Comparison of ENCODE assay signal across 15 mouse cellular contexts in the genomic region with DNA sequence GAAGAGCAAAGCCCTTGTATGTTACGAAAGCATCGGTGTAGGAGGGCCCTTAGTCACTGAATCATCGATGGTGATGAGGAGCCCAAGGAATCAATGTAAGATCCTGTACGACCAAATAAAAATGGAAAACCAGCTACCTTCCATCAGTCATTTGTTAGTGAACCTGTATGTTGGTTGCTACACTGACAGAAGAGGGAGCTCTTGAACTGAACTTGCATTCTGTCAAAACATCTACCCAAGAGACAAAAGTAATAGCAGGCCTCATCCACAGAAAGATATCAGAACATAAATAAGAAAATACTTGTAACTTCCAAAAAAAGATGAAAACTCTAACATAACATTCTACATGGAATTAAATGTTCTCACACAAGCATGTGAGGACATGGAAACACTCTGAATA. TPM values are rescaled to one million over a fixed set of nuclear protein-coding genes. Genes with fewer than 3 reads are reported as not detected.
DNase-seq lines count a peak whose midpoint lies in the region; ATAC-seq and TF ChIP-seq lines count a peak whose summit lies in the region.
"Had no signal": no experiment of that assay in that cellular context is flagged by ENCODE, and none has a peak within 500 bp of the region (broad histone marks: within the 10 kb centered on the region; RNA-seq: fewer than 3 reads in every experiment).

No protein-coding gene starts in this region.

- H3K79me2 ChIP-seq in CH12.LX (replicated peaks; ENCODE audit: control insufficient read depth, extremely low read depth, insufficient read depth, poor library complexity, severe bottlenecking), result no peaks in the 10 kb centered on the region

- H3K36me3 ChIP-seq in limb, embryonic 14.5 days (ENCODE audit: control insufficient read depth, insufficient read depth, low read length), result no peaks in the 10 kb centered on the region
- no peaks in the 10 kb centered on the region for H3K36me3 ChIP-seq in limb, embryonic 10.5 days
- no peaks in the 10 kb centered on the region for H3K36me3 ChIP-seq in CH12.LX (replicated peaks in 1 of 2; ENCODE audit: control insufficient read depth in 1 of 2, insufficient read depth in 1 of 2, low read length in 1 of 2)
- H3K36me3 ChIP-seq in embryonic facial prominence, embryonic 14.5 days (ENCODE audit: control insufficient read depth, insufficient read depth, low read length), result no peaks in the 10 kb centered on the region
- H3K36me3 ChIP-seq: forebrain, embryonic 12.5 days; lung, embryonic 15.5 days had no signal

- dilution Hi-C loops in CH12.LX (cut with MboI; ENCODE audit: extremely low pct_ligation_motif_present, extremely low pct_unique_long_range_greater_than_20kb, low sequenced_read_pairs), result no loop called here

- no peak overlapping the region for H3K4me2 ChIP-seq in limb, embryonic 14.5 days (replicated peaks; ENCODE audit: low read depth, low read length, severe bottlenecking)
- no peak overlapping the region for H3K4me2 ChIP-seq in CH12.LX (ENCODE audit: insufficient read depth, low read depth, poor library complexity, severe bottlenecking)
- no peak overlapping the region for H3K4me2 ChIP-seq in embryonic facial prominence, embryonic 14.5 days (ENCODE audit: low read depth, low read length)
- H3K4me2 ChIP-seq: forebrain, embryonic 12.5 days; lung, embryonic 15.5 days had no signal

- H3K4me1 ChIP-seq in limb, embryonic 14.5 days (ENCODE audit: control insufficient read depth, insufficient read depth, low read length), result no peaks in the 10 kb centered on the region
- H3K4me1 ChIP-seq in limb, embryonic 10.5 days, result no peaks in the 10 kb centered on the region
- H3K4me1 ChIP-seq in CH12.LX (ENCODE audit: control insufficient read depth in 1 of 2, insufficient read depth in 2 of 2), result no peaks in the 10 kb centered on the region
- no peaks in the 10 kb centered on the region for H3K4me1 ChIP-seq in embryonic facial prominence, embryonic 14.5 days (ENCODE audit: control insufficient read depth, insufficient read depth, low read length)
- H3K4me1 ChIP-seq: forebrain, embryonic 12.5 days; lung, embryonic 15.5 days had no signal

- no peak for TF ChIP-seq POLR2A in limb, embryonic 14.5 days (IDR thresholded peaks at IDR 0.05; ENCODE audit: borderline replicate concordance, extremely low read depth, insufficient read depth, insufficient read length)
- no peak for TF ChIP-seq POLR2A in CH12.LX (IDR thresholded peaks at IDR 0.05; ENCODE audit: low read depth, low read length)

- H3K9me3 ChIP-seq in limb, embryonic 14.5 days (ENCODE audit: control insufficient read depth, low read length), result no peaks in the 10 kb centered on the region
- H3K9me3 ChIP-seq in limb, embryonic 10.5 days (replicated peaks), result no peaks in the 10 kb centered on the region
- no peaks in the 10 kb centered on the region for H3K9me3 ChIP-seq in CH12.LX (replicated peaks; ENCODE audit: low read length)
- no peaks in the 10 kb centered on the region for H3K9me3 ChIP-seq in embryonic facial prominence, embryonic 14.5 days (ENCODE audit: control insufficient read depth, low read length)
- H3K9me3 ChIP-seq: forebrain, embryonic 12.5 days; lung, embryonic 15.5 days had no signal

- no peak overlapping the region for H3K27ac ChIP-seq in limb, embryonic 14.5 days (replicated peaks; ENCODE audit: low read depth, low read length)
- no peak overlapping the region for H3K27ac ChIP-seq in limb, embryonic 10.5 days
- no peak overlapping the region for H3K27ac ChIP-seq in CH12.LX (ENCODE audit: insufficient read depth, low read depth)
- H3K27ac ChIP-seq in embryonic facial prominence, embryonic 14.5 days (replicated peaks; ENCODE audit: low read depth, low read length), result no peak overlapping the region
- H3K27ac ChIP-seq: forebrain, embryonic 12.5 days; lung, embryonic 15.5 days had no signal

- in situ Hi-C loops in CH12.LX (cut with MboI; ENCODE audit: low pct_ligation_motif_present, low pct_unique_long_range_greater_than_20kb, low sequenced_read_pairs), result no loop called here

- TF ChIP-seq RAD21 in CH12.LX (IDR thresholded peaks at IDR 0.05; ENCODE audit: low read depth, low read length), result peak; percentile 69

- ATAC-seq in frontal cortex, adult (ENCODE audit: low TSS enrichment), result peak; percentile 81
- ATAC-seq in limb, embryonic 14.5 days (ENCODE audit: low FRiP score, low read depth), result no peak
- no peak for ATAC-seq in embryonic facial prominence, embryonic 14.5 days (ENCODE audit: low read depth)
- ATAC-seq in cerebellum, adult (ENCODE audit: insufficient number of reproducible peaks, low FRiP score, low TSS enrichment), result no peak

- no peak for DNase-seq in frontal cortex, postnatal 14 days (ENCODE audit: low spot score in 2 of 2)
- DNase-seq in limb, embryonic 14.5 days (ENCODE audit: low spot score), result peak; percentile 19
- DNase-seq in limb, embryonic 10.5 days (ENCODE audit: low spot score), result no peak
- DNase-seq in CH12.LX (ENCODE audit: extremely low read depth), result peak; percentile 21
- peak; percentile 11 for DNase-seq in embryonic facial prominence, embryonic 14.5 days (ENCODE audit: low spot score)
- DNase-seq in left cerebral cortex, adult 18-20 months (ENCODE audit: low spot score in 2 of 2), result no peak
- DNase-seq: heart, postnatal 36 days; kidney, adult 18-20 months; thymus, postnatal 14 days had no signal

- H3K27me3 ChIP-seq in limb, embryonic 14.5 days (ENCODE audit: control insufficient read depth, insufficient read depth, low read length), result no peaks in the 10 kb centered on the region
- H3K27me3 ChIP-seq in limb, embryonic 10.5 days (ENCODE audit: low read depth, poor library complexity, severe bottlenecking), result no peaks in the 10 kb centered on the region
- no peaks in the 10 kb centered on the region for H3K27me3 ChIP-seq in CH12.LX (replicated peaks)
- H3K27me3 ChIP-seq in embryonic facial prominence, embryonic 14.5 days (replicated peaks; ENCODE audit: control insufficient read depth, insufficient read depth, low read length), result no peaks in the 10 kb centered on the region
- H3K27me3 ChIP-seq: forebrain, embryonic 12.5 days; lung, embryonic 15.5 days had no signal

- TF ChIP-seq EP300 in CH12.LX (IDR thresholded peaks at IDR 0.05; ENCODE audit: low read length), result no peak

- no peak overlapping the region for H3K9ac ChIP-seq in limb, embryonic 14.5 days (ENCODE audit: low read depth, low read length, severe bottlenecking)
- H3K9ac ChIP-seq in CH12.LX (ENCODE audit: insufficient read depth, low read depth), result no peak overlapping the region
- no peak overlapping the region for H3K9ac ChIP-seq in embryonic facial prominence, embryonic 14.5 days (ENCODE audit: low read depth, low read length)
- H3K9ac ChIP-seq: forebrain, embryonic 12.5 days; lung, embryonic 15.5 days had no signal

- H3K4me3 ChIP-seq in limb, embryonic 14.5 days (replicated peaks; ENCODE audit: low read length), result no peak overlapping the region
- H3K4me3 ChIP-seq in limb, embryonic 10.5 days, result no peak overlapping the region
- no peak overlapping the region for H3K4me3 ChIP-seq in CH12.LX (replicated peaks in 1 of 3; ENCODE audit: low read depth in 2 of 3, low read length in 2 of 3, poor library complexity in 1 of 3)
- H3K4me3 ChIP-seq in embryonic facial prominence, embryonic 14.5 days (ENCODE audit: low read depth, low read length), result no peak overlapping the region
- H3K4me3 ChIP-seq: forebrain, embryonic 12.5 days; lung, embryonic 15.5 days had no signal

- WGBS in limb, embryonic 14.5 days, result 80% methylated on average over 4 of the region's 4 CpGs
- 84% methylated on average over 4 of the region's 4 CpGs for WGBS in limb, embryonic 10.5 days
- WGBS in embryonic facial prominence, embryonic 14.5 days, result 79% methylated on average over 4 of the region's 4 CpGs

- peak in 1 of 2 experiments; percentile 70; a peak in 2 of 4 replicates for TF ChIP-seq CTCF in CH12.LX (conservative IDR thresholded peaks at IDR 0.05 in 1 of 2, IDR thresholded peaks at IDR 0.05 in 1 of 2; ENCODE audit: low read depth in 2 of 2, low read length in 2 of 2)

TF ChIP-seq in CH12.LX, 34 proteins besides CTCF, POLR2A, EP300 and RAD21:
- TF ChIP-seq ZKSCAN1 (IDR thresholded peaks at IDR 0.05; ENCODE audit: borderline replicate concordance, low read depth, low read length), result no peak
- peak; percentile 66 for TF ChIP-seq SMC3 (IDR thresholded peaks at IDR 0.05; ENCODE audit: low read depth, low read length)

RNA-seq across cellular contexts. Expression of gene Mael, which starts 24.4 kb away (rescaled TPM):
- 0.04 and 0.08 TPM in 2 replicates for polyA plus RNA-seq in limb, embryonic 14.5 days (2012; rRNA removed)
- polyA plus RNA-seq in limb, embryonic 14.5 days (2014; fragmentation: Nextera tagmentation; extraction: Ambion mirVana), result not detected in 2 replicates
- polyA plus RNA-seq in limb, embryonic 10.5 days (2016; fragmentation: Nextera tagmentation; extraction: Ambion mirVana), result 0.11 TPM in 1 of 2 replicates, not detected in the other
- total RNA-seq in CH12.LX (2012; rRNA removed), result not detected in 2 replicates
- total RNA-seq in CH12.LX (2014; rRNA removed), result not detected in 2 replicates
- polyA plus RNA-seq in CH12.LX (2012; ENCODE audit: insufficient read length, low read depth), result not detected in 2 replicates
- polyA plus RNA-seq in embryonic facial prominence, embryonic 14.5 days (2014; fragmentation: Nextera tagmentation; extraction: Ambion mirVana), result 0.11 and 0.26 TPM in 2 replicates
- total RNA-seq in left cerebral cortex, adult 18-20 months (2021), result under 1 TPM in 1 of 2 experiments, not detected in 1; 0.28 TPM
- total RNA-seq: heart, postnatal 36 days; left cerebral cortex, postnatal 14 days; neutrophil, adult 5-6 weeks had no signal
- polyA plus RNA-seq: forebrain, embryonic 12.5 days; lung, embryonic 15.5 days had no signal

RNA-seq across cellular contexts. Expression of gene Ildr2, which starts 39.8 kb away (rescaled TPM):
- polyA plus RNA-seq in limb, embryonic 14.5 days (2012; rRNA removed), result 0.20 and 0.31 TPM in 2 replicates
- 0.33 and 0.40 TPM in 2 replicates for polyA plus RNA-seq in limb, embryonic 14.5 days (2014; fragmentation: Nextera tagmentation; extraction: Ambion mirVana)
- polyA plus RNA-seq in limb, embryonic 10.5 days (2016; fragmentation: Nextera tagmentation; extraction: Ambion mirVana), result 0.63 and 0.77 TPM in 2 replicates
- total RNA-seq in CH12.LX (2012; rRNA removed), result not detected in 2 replicates
- total RNA-seq in CH12.LX (2014; rRNA removed), result not detected in 2 replicates
- polyA plus RNA-seq in CH12.LX (2012; ENCODE audit: insufficient read length, low read depth), result not detected in 2 replicates
- polyA plus RNA-seq in embryonic facial prominence, embryonic 14.5 days (2014; fragmentation: Nextera tagmentation; extraction: Ambion mirVana), result 1.4 and 1.8 TPM in 2 replicates
- total RNA-seq in left cerebral cortex, adult 18-20 months (2021), result 100 to 1,000 TPM; 105 to 108 TPM
- total RNA-seq: neutrophil, adult 5-6 weeks had no signal

Comparison
In these comparisons a context has a peak if more than half of its experiments do, and no peak if none do; other contexts are left out.
1. DNase-seq: peak in limb, embryonic 14.5 days (single experiment), CH12.LX (single experiment) and embryonic facial prominence, embryonic 14.5 days (single experiment); none in frontal cortex, postnatal 14 days (0 of 2), limb, embryonic 10.5 days (single experiment) and left cerebral cortex, adult 18-20 months (0 of 2).